Mouse (Mus musculus): ENCODE results near the gene Tut4. TPM values are rescaled to one million over a fixed set of nuclear protein-coding genes. Genes with fewer than 3 reads are reported as not detected.

Tut4 gene
- polyA plus RNA-seq, 1 experiment from 2014 or later, result 62.6 TPM

DNA sequence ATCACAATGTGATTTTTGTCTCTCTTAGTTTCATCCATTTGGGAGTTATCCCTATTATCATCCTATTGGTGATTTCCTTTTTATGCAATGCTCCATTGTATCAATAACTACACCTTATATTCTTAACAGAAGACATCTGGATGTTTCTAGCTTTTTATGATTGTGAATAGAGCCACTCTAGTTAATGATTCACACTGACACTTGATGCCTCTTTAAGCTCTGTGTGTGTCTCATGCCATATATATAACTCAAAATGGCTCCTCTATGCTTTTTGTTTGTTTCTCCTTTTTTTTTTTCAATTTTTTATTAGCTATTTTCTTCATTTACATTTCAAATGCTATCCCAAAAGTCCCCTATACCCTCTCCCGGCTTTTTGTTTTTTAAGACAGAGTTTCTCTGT, 136.6 kb downstream of the Tut4 start:
- no peaks in the 10 kb centered on the region for H3K4me1 ChIP-seq (ENCODE audit: insufficient read depth)
- no peak overlapping the region for H3K9ac ChIP-seq
- TF ChIP-seq CTCF (IDR thresholded peaks at IDR 0.05; ENCODE audit: low read depth), result no peak
- no peak overlapping the region for H3K4me3 ChIP-seq (ENCODE audit: low read depth, low read length)
- no peaks in the 10 kb centered on the region for H3K27me3 ChIP-seq (ENCODE audit: insufficient read depth, low read length)
- 79% methylated on average over 1 of the region's 1 CpGs for WGBS
- H3K27ac ChIP-seq (ENCODE audit: low read depth), result no peak overlapping the region
- no peak for ATAC-seq (ENCODE audit: insufficient read depth)
- H3K9me3 ChIP-seq (ENCODE audit: low read depth, low read length), result no peaks in the 10 kb centered on the region
- no peak for DNase-seq
- no peak overlapping the region for H3K4me2 ChIP-seq
- peaks cover 32% of the 10 kb centered on the region for H3K36me3 ChIP-seq (ENCODE audit: insufficient read depth)

DNA sequence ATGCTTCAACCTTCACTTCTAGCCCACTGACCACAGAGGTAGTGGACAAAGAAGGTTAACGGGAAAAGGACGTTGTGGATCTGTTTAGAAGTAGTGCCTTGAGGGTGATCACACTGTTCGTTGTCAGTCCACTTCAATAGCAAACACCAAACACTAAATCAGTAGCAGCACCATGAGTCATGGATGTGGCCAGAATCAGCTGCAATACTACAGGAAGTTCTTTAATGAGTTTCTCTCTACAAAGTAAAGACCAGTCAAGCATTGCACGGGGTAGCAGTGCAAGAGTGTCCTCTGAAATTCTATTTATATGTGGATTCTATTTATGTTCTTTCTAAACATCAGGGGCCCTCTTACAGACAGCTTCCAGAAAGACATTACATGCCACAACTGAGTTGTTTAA, 139.1 kb downstream of the Tut4 start:
- no peak for TF ChIP-seq CTCF (IDR thresholded peaks at IDR 0.05; ENCODE audit: low read depth)
- H3K9me3 ChIP-seq (ENCODE audit: low read depth, low read length), result no peaks in the 10 kb centered on the region; the same call in 1 of the 2 replicates
- H3K4me2 ChIP-seq, result no peak overlapping the region
- no peak overlapping the region for H3K27ac ChIP-seq (ENCODE audit: low read depth)
- no peak for ATAC-seq (ENCODE audit: insufficient read depth)
- H3K4me1 ChIP-seq (ENCODE audit: insufficient read depth), result no peaks in the 10 kb centered on the region
- H3K4me3 ChIP-seq (ENCODE audit: low read depth, low read length), result no peak overlapping the region
- no peaks in the 10 kb centered on the region for H3K27me3 ChIP-seq (ENCODE audit: insufficient read depth, low read length)
- peaks cover 36% of the 10 kb centered on the region for H3K36me3 ChIP-seq (ENCODE audit: insufficient read depth)
- H3K9ac ChIP-seq, result no peak overlapping the region
- WGBS, result 78% methylated on average over 4 of the region's 4 CpGs
- DNase-seq, result no peak

DNA sequence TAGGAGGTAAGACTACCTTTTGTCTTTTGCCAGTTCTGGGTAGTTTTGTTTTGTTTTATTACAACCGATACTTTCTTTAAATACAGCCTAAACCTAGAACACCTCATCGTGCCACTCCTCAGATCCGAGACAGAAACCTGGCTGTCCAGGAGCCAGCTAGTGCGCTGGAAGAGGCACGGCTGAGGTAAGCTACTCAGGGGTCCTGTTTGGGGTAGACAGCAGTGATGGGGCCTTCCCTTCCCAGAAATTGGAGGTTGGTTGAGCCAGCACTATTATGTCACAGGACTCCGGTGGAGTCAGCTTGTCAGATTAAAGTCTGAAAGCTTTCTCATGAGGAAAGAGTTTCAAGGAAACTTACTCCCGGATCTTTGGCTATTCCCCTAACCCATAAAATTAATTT, 142.6 kb downstream of the Tut4 start:
- Histone ChIP-seq H3K4me1 (ENCODE audit: insufficient read depth) (no peaks in the 10 kb centered on the region), H3K36me3 (ENCODE audit: insufficient read depth) (peaks cover 62% of the 10 kb centered on the region), H3K9ac (no peak overlapping the region), H3K27ac (ENCODE audit: low read depth) (no peak overlapping the region), H3K27me3 (ENCODE audit: insufficient read depth, low read length) (no peaks in the 10 kb centered on the region), H3K4me2 (no peak overlapping the region), H3K9me3 (ENCODE audit: low read depth, low read length) (no peaks in the 10 kb centered on the region; the same call in 1 of the 2 replicates), H3K4me3 (ENCODE audit: low read depth, low read length) (no peak overlapping the region)
- no peak for TF ChIP-seq CTCF (IDR thresholded peaks at IDR 0.05; ENCODE audit: low read depth)
- 94% methylated on average over 7 of the region's 7 CpGs for WGBS
- no peak for DNase-seq
- no peak for ATAC-seq (ENCODE audit: insufficient read depth)

DNA sequence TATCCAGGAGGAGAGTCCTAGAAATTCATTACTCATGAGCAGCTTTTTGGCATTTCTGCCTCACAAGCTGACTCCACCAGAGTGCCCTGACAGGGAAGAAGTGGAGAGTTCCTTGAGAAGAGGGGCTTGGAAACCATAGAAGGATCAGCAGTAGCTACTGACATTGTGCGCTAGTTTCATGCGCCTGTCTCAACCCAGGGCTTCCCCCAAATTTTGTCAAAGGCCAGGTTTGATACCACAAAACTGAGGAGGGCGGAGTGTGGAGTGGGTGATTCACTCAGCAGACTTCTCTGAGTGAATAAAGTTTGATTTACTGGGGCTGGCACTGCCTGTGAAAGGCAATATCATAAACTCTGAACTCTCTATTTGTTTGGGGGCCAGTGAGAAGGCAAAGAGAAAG, 149.4 kb downstream of the Tut4 start:
- WGBS, result 86% methylated on average over 3 of the region's 3 CpGs
- H3K4me3 ChIP-seq (ENCODE audit: low read depth, low read length), result no peak overlapping the region
- H3K36me3 ChIP-seq (ENCODE audit: insufficient read depth), result peaks cover 50% of the 10 kb centered on the region
- H3K9me3 ChIP-seq (ENCODE audit: low read depth, low read length), result no peaks in the 10 kb centered on the region
- DNase-seq, result no peak
- H3K27me3 ChIP-seq (ENCODE audit: insufficient read depth, low read length), result no peaks in the 10 kb centered on the region
- ATAC-seq (ENCODE audit: insufficient read depth), result no peak
- H3K4me2 ChIP-seq, result no peak overlapping the region
- no peak overlapping the region for H3K9ac ChIP-seq
- no peaks in the 10 kb centered on the region for H3K4me1 ChIP-seq (ENCODE audit: insufficient read depth)
- H3K27ac ChIP-seq (ENCODE audit: low read depth), result no peak overlapping the region
- no peak for TF ChIP-seq CTCF (IDR thresholded peaks at IDR 0.05; ENCODE audit: low read depth)

Other genes with a start within 250 kb of the Tut4 start
- 0.11 and 0.20 TPM in 2 replicates for gene Zyg11a, start 241.4 kb upstream of the Tut4 start, polyA plus RNA-seq (2014; fragmentation: Nextera tagmentation; extraction: Ambion mirVana)
- 16.5 and 16.6 TPM in 2 replicates for gene Zyg11b, start 158.3 kb upstream of the Tut4 start, polyA plus RNA-seq (2014; fragmentation: Nextera tagmentation; extraction: Ambion mirVana)
- gene Coa7, start 131.3 kb upstream of the Tut4 start, polyA plus RNA-seq (2014; fragmentation: Nextera tagmentation; extraction: Ambion mirVana), result 50.1 and 52.9 TPM in 2 replicates
- gene Shisal2a, start 76.1 kb upstream of the Tut4 start, polyA plus RNA-seq (2014; fragmentation: Nextera tagmentation; extraction: Ambion mirVana), result 0.34 TPM in 1 of 2 replicates, not detected in the other
- 70.3 and 82.4 TPM in 2 replicates for gene Gpx7, start 52.5 kb upstream of the Tut4 start, polyA plus RNA-seq (2014; fragmentation: Nextera tagmentation; extraction: Ambion mirVana)
- 92.0 and 96.2 TPM in 2 replicates for gene Prpf38a, start 119.9 kb downstream of the Tut4 start, polyA plus RNA-seq (2014; fragmentation: Nextera tagmentation; extraction: Ambion mirVana)
- 14.3 and 15.7 TPM in 2 replicates for gene Orc1, start 120.0 kb downstream of the Tut4 start, polyA plus RNA-seq (2014; fragmentation: Nextera tagmentation; extraction: Ambion mirVana)
- 31.1 and 31.4 TPM in 2 replicates for gene Cc2d1b, start 160.5 kb downstream of the Tut4 start, polyA plus RNA-seq (2014; fragmentation: Nextera tagmentation; extraction: Ambion mirVana)

All from lung, embryonic 14.5 days (tissue).